Mouse (Mus musculus) stomach, postnatal 0 days (tissue): ENCODE results near the gene Fcgr3. TPM values are rescaled to one million over a fixed set of nuclear protein-coding genes. Genes with fewer than 3 reads are reported as not detected.
"Not testable (repeated sequence)": the region's sequence is repeated elsewhere in the genome, so short reads cannot be mapped to it uniquely, and the experiment has no call there.

Experiments
- ATAC-seq: fragments of 200-750 bp; cut with Nextera tagmentation; 2 replicates; pipeline ENCODE4 v1.8.0; 2017; ENCODE audit not compliant: low FRiP score, low TSS enrichment
- DNase-seq: peaks from one replicate; pipeline ENCODE4 v3.0.0-alpha.2; 2016; ENCODE audit warnings: low spot score
- H3K27ac ChIP-seq: fragments of 300-500 bp; sonication (generic); replicated peaks from 2 replicates; pipeline ENCODE4 v1.5.1; 2014; ENCODE audit warnings: mild to moderate bottlenecking, control low read depth
- H3K27me3 ChIP-seq: fragments of 300-500 bp; sonication (generic); 2 replicates; pipeline ENCODE4 v1.6.1; 2014; ENCODE audit warnings: low read length; ENCODE audit not compliant: control insufficient read depth, insufficient read depth
- H3K36me3 ChIP-seq: fragments of 300-500 bp; sonication (generic); 2 replicates; pipeline ENCODE4 v1.6.1; 2014; ENCODE audit warnings: low read length, mixed read lengths; ENCODE audit not compliant: control insufficient read depth, insufficient read depth
- H3K4me1 ChIP-seq: fragments of 300-500 bp; sonication (generic); replicated peaks from 2 replicates; pipeline ENCODE4 v1.6.1; 2014; ENCODE audit warnings: antibody characterized with exemption; ENCODE audit not compliant: control insufficient read depth, insufficient read depth
- H3K4me2 ChIP-seq: fragments of 300-500 bp; sonication (generic); replicated peaks from 2 replicates; pipeline ENCODE4 v1.6.1; 2014; ENCODE audit warnings: low read depth, mild to moderate bottlenecking, control low read depth, moderate library complexity
- H3K4me3 ChIP-seq: fragments of 300-500 bp; sonication (generic); 2 replicates; pipeline ENCODE4 v1.5.1; 2014; ENCODE audit warnings: low read depth, low read length, control low read depth
- H3K9ac ChIP-seq: fragments of 300-500 bp; sonication (generic); 2 replicates; pipeline ENCODE4 v1.6.1; 2014; ENCODE audit warnings: mild to moderate bottlenecking, low read length, control low read depth, mixed read lengths
- H3K9me3 ChIP-seq: fragments of 300-500 bp; sonication (generic); 2 replicates; pipeline ENCODE4 v1.6.1; 2016; ENCODE audit warnings: low read length; ENCODE audit not compliant: control insufficient read depth
- CTCF ChIP-seq: IDR thresholded peaks from 2 replicates; pipeline ENCODE4 v1.5.1; 2016; ENCODE audit warnings: antibody characterized with exemption, low read depth, mild to moderate bottlenecking, moderate library complexity
- EP300 ChIP-seq: optimal IDR thresholded peaks from 2 replicates; pipeline ENCODE3; 2016; ENCODE audit warnings: antibody characterized with exemption
- WGBS: fragments of 180-500 bp; shearing (Covaris S2); extraction: QIAGEN DNeasy Blood & Tissue Kit; methylation state at CpG from one replicate; pipeline ENCODE4 v1.1.7; 2014; 5-methylcytosine and 5-hydroxymethylcytosine counted together
- polyA plus RNA-seq: library from polyadenylated mRNA; unstranded; fragments of >200 nt; fragmentation: Nextera tagmentation; extraction: Ambion mirVana; gene quantifications from 2 replicates; pipeline ENCODE4 v1.2.1, GENCODE M21; 2015

Gene Fcgr3
- 17.9 and 21.0 TPM in 2 replicates for polyA plus RNA-seq

DNA sequence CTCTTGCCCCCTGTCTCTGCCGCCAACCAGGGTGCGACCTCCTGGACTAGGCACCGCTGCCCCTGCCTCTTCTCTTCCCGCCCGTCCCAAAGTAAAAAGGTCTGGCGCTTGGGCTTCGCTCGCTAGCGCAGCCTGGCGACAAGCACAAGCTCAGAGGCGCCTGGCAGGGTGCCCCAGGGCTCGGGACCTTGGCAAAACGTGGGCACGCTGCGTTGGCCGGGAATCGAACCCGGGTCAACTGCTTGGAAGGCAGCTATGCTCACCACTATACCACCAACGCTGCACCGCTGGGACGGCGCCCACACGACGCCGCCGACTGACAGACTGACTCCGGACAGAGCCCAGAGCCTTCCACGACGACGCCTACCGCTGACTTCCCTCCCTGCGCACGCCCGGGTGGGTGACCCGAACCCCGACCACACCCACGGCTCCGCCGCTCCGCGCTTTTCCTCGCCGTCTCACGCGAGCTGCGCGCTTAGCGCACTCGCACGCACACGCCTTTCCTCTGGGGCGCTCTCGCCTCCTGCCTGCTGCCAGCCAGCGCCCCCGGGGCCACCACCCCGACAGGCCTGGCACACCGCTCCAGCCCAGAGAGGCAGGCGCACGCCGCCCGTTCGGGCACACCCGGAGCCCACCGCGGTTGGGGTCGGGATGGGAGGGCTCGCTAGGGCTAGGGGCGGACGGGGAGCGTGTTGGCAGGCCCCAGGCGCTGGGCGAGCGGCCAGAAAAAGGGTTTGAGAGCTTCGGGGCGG lies at the start of gene Fcgr3:
Fcgr3 (minus strand) TSS at position 445 of the 752 bp plus-strand sequence.
- 1% methylated on average over 36 of the region's 75 CpGs for WGBS
- DNase-seq (peak; percentile 75), ATAC-seq (peak; percentile 61)
- peaks cover 10% of the 10 kb centered on the region; the same call in 1 of the 2 replicates for H3K27me3 ChIP-seq
- H3K4me3 ChIP-seq = peak within 1 kb of the TSS; percentile 42
- peak; percentile 62 for TF ChIP-seq CTCF
- H3K36me3 ChIP-seq, H3K27ac ChIP-seq, H3K4me1 ChIP-seq, H3K9me3 ChIP-seq: not testable (repeated sequence)
- H3K4me2 ChIP-seq = peak within 1 kb of the TSS; percentile 59
- H3K9ac ChIP-seq = peak within 1 kb of the TSS; percentile 41

DNA sequence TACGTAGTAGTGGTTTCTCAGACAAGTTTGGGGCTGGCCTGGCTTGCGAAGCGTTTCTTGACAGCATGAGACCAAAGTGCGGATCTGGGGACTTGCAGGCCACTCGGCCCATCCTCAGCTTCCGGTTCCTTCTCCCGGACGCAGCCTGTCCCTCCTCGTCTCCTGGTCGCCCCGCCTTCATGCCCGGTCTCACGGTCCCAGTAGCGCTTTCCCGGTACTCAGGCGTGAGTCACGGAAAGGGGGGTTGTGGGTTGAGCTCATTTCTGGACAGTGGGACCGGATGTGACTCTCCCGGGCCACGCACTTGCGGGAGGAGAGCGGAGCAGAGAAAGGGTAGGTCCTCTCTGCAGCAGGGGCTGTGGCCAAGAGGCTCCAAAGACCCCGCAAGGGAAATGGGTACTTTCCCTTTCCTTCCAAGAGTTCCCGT lies 49.2 kb upstream of the Fcgr3 start, which contains the start of gene Cfap126:
Cfap126 (plus strand) TSS at position 46 of the 427 bp plus-strand sequence.
- under 1% methylated on average over 24 of the region's 24 CpGs for WGBS
- ATAC-seq (peak; percentile 77), DNase-seq (peak; percentile 88)
- no peak for TF ChIP-seq CTCF
- TF ChIP-seq EP300 = no peak
- H3K4me2 ChIP-seq = peak within 1 kb of the TSS; percentile 65
- H3K4me1 ChIP-seq = 0 out of 2 replicates have a peak, but pooled peaks cover 5% of the 10 kb centered on the region
- peak within 1 kb of the TSS; percentile 82 for H3K27ac ChIP-seq
- H3K9ac ChIP-seq = peak within 1 kb of the TSS; percentile 56
- no peaks in the 10 kb centered on the region for H3K36me3 ChIP-seq
- H3K9me3 ChIP-seq = no peaks in the 10 kb centered on the region
- peak within 1 kb of the TSS; percentile 41 for H3K4me3 ChIP-seq
- no peaks in the 10 kb centered on the region for H3K27me3 ChIP-seq

DNA sequence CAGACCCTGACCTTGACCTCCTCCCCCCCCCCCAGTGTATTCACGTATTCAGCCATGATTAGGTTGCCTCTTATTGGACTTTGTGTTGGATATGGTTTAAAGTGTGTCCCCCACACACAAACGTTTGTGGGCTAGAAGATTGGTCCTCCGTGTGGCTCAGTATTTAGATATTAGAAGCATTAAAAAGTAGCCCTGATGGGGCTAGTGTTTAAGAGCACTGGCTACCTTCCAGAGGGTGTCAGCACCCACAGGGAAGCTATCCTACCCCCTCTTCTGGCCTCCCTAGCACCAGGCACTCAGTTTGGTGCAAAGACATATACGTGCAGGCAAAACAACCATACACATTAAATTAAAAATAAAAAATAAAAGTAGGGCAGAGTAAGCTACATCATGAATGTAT lies 48.3 kb upstream of the Fcgr3 start:
- TF ChIP-seq CTCF = no peak
- TF ChIP-seq EP300 = no peak
- WGBS = 69% methylated on average over 4 of the region's 4 CpGs
- H3K27ac ChIP-seq = no peak overlapping the region
- no peak overlapping the region for H3K9ac ChIP-seq
- H3K4me3 ChIP-seq = no peak overlapping the region
- 0 out of 2 replicates have a peak, but pooled peaks cover 5% of the 10 kb centered on the region for H3K4me1 ChIP-seq
- H3K9me3 ChIP-seq = no peaks in the 10 kb centered on the region
- H3K27me3 ChIP-seq = no peaks in the 10 kb centered on the region
- DNase-seq (no peak), ATAC-seq (no peak)
- H3K4me2 ChIP-seq = peak overlapping the region; percentile 65; the same call in 1 of the 2 replicates
- H3K36me3 ChIP-seq = no peaks in the 10 kb centered on the region

DNA sequence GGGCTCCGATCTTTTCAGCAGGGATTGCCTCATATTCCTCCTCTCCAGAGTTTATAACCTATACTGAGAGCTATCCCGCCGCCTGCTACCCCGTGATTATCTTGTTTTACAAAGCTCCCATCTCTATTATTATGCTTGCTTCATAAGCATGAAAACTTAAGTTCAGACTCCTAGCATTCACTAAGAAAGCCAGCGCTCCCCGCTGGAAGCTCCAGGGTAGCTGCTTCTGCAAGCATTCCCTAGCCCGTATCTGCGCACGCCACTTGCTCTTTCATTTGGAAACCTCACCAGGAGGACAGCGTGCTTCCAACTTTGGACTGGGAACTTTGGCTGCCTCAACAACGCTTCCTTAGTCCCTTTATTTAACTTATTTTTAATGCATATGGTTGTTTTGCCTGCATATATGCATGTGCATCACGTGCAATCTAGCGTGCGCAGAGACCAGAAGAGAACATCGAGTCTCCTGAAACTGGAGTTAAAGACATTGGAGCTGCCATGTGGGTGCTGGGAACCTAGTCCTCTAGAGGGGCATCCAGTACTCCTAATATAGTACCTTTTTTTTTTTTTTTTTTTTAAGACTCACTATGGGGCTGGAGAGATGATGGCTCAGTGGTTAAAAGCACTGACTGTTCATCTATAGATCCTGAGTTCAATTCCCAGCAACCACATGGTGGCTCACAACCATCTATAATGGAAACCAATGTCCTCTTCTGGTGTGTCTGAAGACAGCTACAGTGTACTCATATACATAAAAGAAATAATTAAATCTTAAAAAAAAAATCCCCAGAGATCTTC lies 47.2 kb upstream of the Fcgr3 start:
- TF ChIP-seq EP300 = no peak
- no peak for TF ChIP-seq CTCF
- peak overlapping the region; percentile 66 for H3K4me2 ChIP-seq
- H3K4me3 ChIP-seq = peak overlapping the region; percentile 66
- H3K27ac ChIP-seq = peak overlapping the region; percentile 89
- ATAC-seq = no peak
- DNase-seq = peak; percentile 57
- H3K9me3 ChIP-seq = no peaks in the 10 kb centered on the region
- 0 out of 2 replicates have a peak, but pooled peaks cover 5% of the 10 kb centered on the region for H3K4me1 ChIP-seq
- WGBS = 2% methylated on average over 15 of the region's 15 CpGs
- no peaks in the 10 kb centered on the region for H3K36me3 ChIP-seq
- H3K27me3 ChIP-seq = no peaks in the 10 kb centered on the region
- peak overlapping the region; percentile 62 for H3K9ac ChIP-seq

DNA sequence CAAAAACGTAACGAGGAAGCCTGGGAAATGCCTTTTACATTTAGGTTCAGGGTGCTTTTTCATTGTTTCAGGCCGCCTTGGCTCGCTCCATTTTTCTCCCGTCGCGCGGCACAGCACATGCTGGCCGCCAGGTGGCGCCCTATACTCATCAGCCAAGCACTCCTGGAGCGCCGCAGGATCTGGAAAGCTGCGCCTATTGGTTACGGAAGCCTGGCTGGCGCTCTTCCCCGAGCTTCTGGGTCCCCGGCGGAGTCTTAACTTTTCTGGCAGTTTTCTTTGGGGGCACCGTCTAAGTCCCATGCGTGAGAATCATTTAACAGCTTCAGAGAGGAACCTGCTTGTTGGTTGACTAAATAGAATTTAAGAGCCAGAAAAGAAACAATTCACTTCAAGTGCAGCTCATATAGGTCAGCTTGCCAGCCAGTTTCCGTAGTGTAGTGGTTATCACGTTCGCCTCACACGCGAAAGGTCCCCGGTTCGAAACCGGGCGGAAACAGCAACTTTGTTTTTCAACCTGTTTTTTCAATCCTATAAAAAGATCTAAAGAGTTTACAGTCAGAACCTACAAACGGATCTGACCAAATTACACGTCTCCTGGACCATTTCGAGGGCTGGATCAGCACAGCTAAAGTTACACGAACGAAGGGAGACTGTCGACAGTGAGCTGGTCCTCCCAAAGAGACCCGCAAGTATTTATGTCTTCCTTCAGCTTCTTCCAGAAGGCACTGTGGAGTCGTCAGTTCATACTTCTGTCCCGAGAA lies 46.5 kb upstream of the Fcgr3 start:
- Histone ChIP-seq H3K27ac (peak overlapping the region; percentile 89), H3K4me3 (peak overlapping the region; percentile 66), H3K9me3 (no peaks in the 10 kb centered on the region), H3K4me1 (0 out of 2 replicates have a peak, but pooled peaks cover 5% of the 10 kb centered on the region), H3K9ac (peak overlapping the region; percentile 62), H3K4me2 (peak overlapping the region; percentile 66), H3K36me3 (no peaks in the 10 kb centered on the region), H3K27me3 (no peaks in the 10 kb centered on the region)
- peak; percentile 99 for TF ChIP-seq CTCF
- TF ChIP-seq EP300 = peak; percentile 75
- DNase-seq (peak; percentile 93), ATAC-seq (peak; percentile 91)
- under 1% methylated on average over 38 of the region's 38 CpGs for WGBS
